Mouse (Mus musculus): ENCODE data around the gene Defb47. TPM values are rescaled to one million over a fixed set of nuclear protein-coding genes. Genes with fewer than 3 reads are reported as not detected.
A peak's percentile ranks its signal among the peaks of the same experiment; 100 is the strongest.

Defb47 gene
- not detected for polyA plus RNA-seq (2017; shearing (Covaris generic))

- ATAC-seq, result no peak
Measured at GRCm38 (mm10) chr14:62997777-62998176, at the start of gene Defb47. Gene Defb47 (plus strand): TSS chr14:62998077.

- ATAC-seq, result no peak
Measured at GRCm38 (mm10) chr14:62956091-62956490, 41.8 kb upstream of the Defb47 start.

GRCm38 (mm10) chr14:62963632-62964031 lies 34.2 kb upstream of the Defb47 start:
- ATAC-seq, result no peak

- ATAC-seq, result no peak
Measured at GRCm38 (mm10) chr14:62965342-62965741, 32.5 kb upstream of the Defb47 start.

GRCm38 (mm10) chr14:62965811-62966520 lies 31.9 kb upstream of the Defb47 start:
- ATAC-seq, result no peak

GRCm38 (mm10) chr14:62975046-62975445 lies 22.8 kb upstream of the Defb47 start:
- ATAC-seq, result peak; percentile 32

- no peak for ATAC-seq
Measured at GRCm38 (mm10) chr14:62979815-62980214, 18.1 kb upstream of the Defb47 start.

- ATAC-seq, result no peak
Measured at GRCm38 (mm10) chr14:62984410-62984809, 13.5 kb upstream of the Defb47 start, which contains the start of gene Defb48. Gene Defb48 (minus strand): TSS chr14:62984510.

GRCm38 (mm10) chr14:62991271-62991670 lies 6.6 kb upstream of the Defb47 start:
- no peak for ATAC-seq

- ATAC-seq, result no peak
Measured at GRCm38 (mm10) chr14:62991849-62992510, 5.9 kb upstream of the Defb47 start.

- no peak for ATAC-seq
Measured at GRCm38 (mm10) chr14:62998977-62999376, 1.1 kb downstream of the Defb47 start.

GRCm38 (mm10) chr14:63002588-63002987 lies 4.7 kb downstream of the Defb47 start:
- ATAC-seq, result no peak

GRCm38 (mm10) chr14:63011471-63011870 lies 13.6 kb downstream of the Defb47 start, which contains the start of gene Defb43:
Gene Defb43 (plus strand): TSS chr14:63011771.
- ATAC-seq, result no peak

- no peak for ATAC-seq
Measured at GRCm38 (mm10) chr14:63013082-63013481, 15.2 kb downstream of the Defb47 start.

GRCm38 (mm10) chr14:63014667-63015066 lies 16.8 kb downstream of the Defb47 start:
- ATAC-seq, result no peak

- ATAC-seq, result no peak
Measured at GRCm38 (mm10) chr14:63020524-63021156, 22.8 kb downstream of the Defb47 start.

GRCm38 (mm10) chr14:63046691-63047090 lies 48.8 kb downstream of the Defb47 start, which contains the start of gene Defb42:
Gene Defb42 (plus strand): TSS chr14:63046991.
- no peak for ATAC-seq

GRCm38 (mm10) chr14:63049910-63050370 lies 52.1 kb downstream of the Defb47 start, which contains the start of gene Defb30:
Gene Defb30 (minus strand): TSS chr14:63049960.
- no peak for ATAC-seq

Other genes with a start within 250 kb of the Defb47 start
- gene Ints6, start 236.9 kb upstream of the Defb47 start, polyA plus RNA-seq (2017; shearing (Covaris generic)), result 10 to 100 TPM; 17.1 to 26.8 TPM
- 1 to 10 TPM; 4.5 to 6.2 TPM for gene Wdfy2, start 160.4 kb upstream of the Defb47 start, polyA plus RNA-seq (2017; shearing (Covaris generic))
- gene Defb48, start 13.6 kb upstream of the Defb47 start, polyA plus RNA-seq (2017; shearing (Covaris generic)), result not detected
- gene Defb43, start 13.7 kb downstream of the Defb47 start, polyA plus RNA-seq (2017; shearing (Covaris generic)), result not detected
- not detected for gene Defb42, start 48.9 kb downstream of the Defb47 start, polyA plus RNA-seq (2017; shearing (Covaris generic))
- gene Defb30, start 51.9 kb downstream of the Defb47 start, polyA plus RNA-seq (2017; shearing (Covaris generic)), result not detected